Mouse (Mus musculus) hindbrain, embryonic 16.5 days (tissue): Measurements from ENCODE around the gene 1700003F12Rik. TPM values are rescaled to one million over a fixed set of nuclear protein-coding genes. Genes with fewer than 3 reads are reported as not detected.

Experiments
- ATAC-seq: fragments of 200-750 bp; cut with Nextera tagmentation; 2 replicates; pipeline ENCODE4 v1.8.0; 2017; ENCODE audit warnings: moderate TSS enrichment, moderate library complexity
- H3K27ac ChIP-seq: fragments of 300-500 bp; sonication (generic); 2 replicates; pipeline ENCODE4 v1.5.1; 2014; ENCODE audit warnings: low read depth, mild to moderate bottlenecking, control low read depth, low read length, moderate library complexity
- H3K27me3 ChIP-seq: fragments of 300-500 bp; sonication (generic); replicated peaks from 2 replicates; pipeline ENCODE4 v1.6.1; 2014; ENCODE audit warnings: low read length; ENCODE audit not compliant: control insufficient read depth, insufficient read depth
- H3K36me3 ChIP-seq: fragments of 300-500 bp; sonication (generic); 2 replicates; pipeline ENCODE4 v1.6.1; 2014; ENCODE audit warnings: mild to moderate bottlenecking, low read length, moderate library complexity, mixed read lengths; ENCODE audit not compliant: control insufficient read depth, insufficient read depth
- H3K4me1 ChIP-seq: fragments of 300-500 bp; sonication (generic); 2 replicates; pipeline ENCODE4 v1.6.1; 2014; ENCODE audit warnings: low read depth, low read length; ENCODE audit not compliant: control insufficient read depth, insufficient read depth
- H3K4me2 ChIP-seq: fragments of 300-500 bp; sonication (generic); 2 replicates; pipeline ENCODE4 v1.6.1; 2014; ENCODE audit warnings: mild to moderate bottlenecking, low read length, control low read depth, moderate library complexity
- H3K4me3 ChIP-seq: fragments of 300-500 bp; sonication (generic); 2 replicates; pipeline ENCODE4 v1.5.1; 2014; ENCODE audit warnings: mild to moderate bottlenecking, low read length, control low read depth, moderate library complexity
- H3K9ac ChIP-seq: fragments of 300-500 bp; sonication (generic); 2 replicates; pipeline ENCODE4 v1.6.1; 2014; ENCODE audit warnings: low read depth, mild to moderate bottlenecking, control low read depth, low read length, moderate library complexity
- H3K9me3 ChIP-seq: fragments of 300-500 bp; sonication (generic); 2 replicates; pipeline ENCODE4 v1.6.1; 2014; ENCODE audit warnings: mild to moderate bottlenecking, low read length, moderate library complexity; ENCODE audit not compliant: control insufficient read depth
- WGBS: fragments of 180-500 bp; shearing (Covaris S2); extraction: QIAGEN DNeasy Blood & Tissue Kit; methylation state at CpG from one replicate; pipeline ENCODE4 v1.1.7; 2014; 5-methylcytosine and 5-hydroxymethylcytosine counted together
- polyA plus RNA-seq: library from polyadenylated mRNA; unstranded; fragments of >200 nt; fragmentation: Nextera tagmentation; extraction: Ambion mirVana; gene quantifications from 2 replicates; pipeline ENCODE4 v1.2.1, GENCODE M21; 2015

The 1700003F12Rik gene
- polyA plus RNA-seq, 1 experiment from 2014 or later, result 2.5 TPM

DNA sequence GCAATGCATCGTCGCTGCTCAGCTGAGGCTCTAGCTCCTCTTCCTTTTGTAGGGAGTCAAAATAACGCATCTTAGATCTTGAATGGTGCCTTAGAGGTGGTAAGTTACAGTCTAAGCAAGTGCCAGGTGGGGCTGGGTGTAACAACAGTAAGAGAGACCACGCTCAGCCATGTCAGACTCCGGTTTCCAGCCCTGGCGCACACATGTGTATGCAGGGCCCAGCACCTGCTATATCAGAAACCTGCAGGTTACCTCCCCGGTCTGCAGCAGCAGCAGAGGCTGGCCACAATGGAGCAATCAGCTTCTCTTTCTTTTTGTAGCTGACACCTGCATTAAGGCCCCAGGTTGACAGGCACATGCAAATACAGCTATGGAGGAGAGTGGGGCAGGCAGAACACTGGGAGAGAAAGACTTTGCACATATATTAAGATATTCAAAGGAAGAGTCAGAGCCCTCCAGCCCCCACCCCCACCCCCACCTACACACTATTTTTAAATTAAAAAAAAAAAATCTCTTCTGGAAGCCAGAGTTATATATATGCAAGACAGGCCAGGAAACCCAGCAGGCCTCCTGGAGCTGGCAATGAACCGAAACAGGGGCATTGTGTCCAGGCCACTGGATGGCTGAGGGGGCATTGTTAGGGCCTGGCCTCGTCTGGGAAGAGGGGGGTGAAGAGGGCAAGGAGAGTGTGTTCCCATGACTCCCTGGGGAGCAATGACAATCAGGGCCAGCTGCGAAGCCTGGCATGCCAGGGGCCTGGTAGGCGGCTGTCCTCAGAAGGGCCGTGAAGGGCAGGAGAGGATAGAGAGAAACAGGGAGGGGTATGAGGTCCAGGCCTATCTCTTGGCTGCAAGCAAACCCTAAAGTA is 30.2 kb downstream of the 1700003F12Rik start:
- no peaks in the 10 kb centered on the region for H3K36me3 ChIP-seq
- H3K27me3 ChIP-seq, result no peaks in the 10 kb centered on the region
- H3K9ac ChIP-seq, result peak overlapping the region; percentile 13; the same call in 1 of the 2 replicates
- 0 out of 2 replicates have a peak overlapping the region, but pooled peaks have one; percentile 34 for H3K27ac ChIP-seq
- H3K4me1 ChIP-seq, result peaks cover 8% of the 10 kb centered on the region
- no peak overlapping the region for H3K4me3 ChIP-seq
- no peaks in the 10 kb centered on the region for H3K9me3 ChIP-seq
- ATAC-seq, result 0 out of 2 replicates have a peak, but pooled peaks have one; percentile 21
- WGBS, result 20% methylated on average over 12 of the region's 12 CpGs
- no peak overlapping the region for H3K4me2 ChIP-seq

DNA sequence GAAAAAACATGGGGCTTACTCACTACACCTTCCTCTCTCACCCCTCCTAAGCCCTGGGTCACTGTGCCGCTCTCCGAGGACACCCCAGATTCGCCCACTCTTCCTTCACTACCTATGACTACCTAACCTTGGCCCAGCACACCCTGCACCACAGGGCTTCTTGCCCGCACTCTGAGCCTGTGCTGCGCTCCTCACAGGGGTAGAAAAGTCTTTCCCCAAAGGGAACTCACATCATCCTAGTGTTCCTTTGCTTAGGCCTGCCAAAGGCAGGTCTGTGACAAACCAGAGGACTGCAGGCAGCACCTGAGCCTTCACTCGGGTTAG is 30.8 kb downstream of the 1700003F12Rik start:
- ATAC-seq, result 0 out of 2 replicates have a peak, but pooled peaks have one; percentile 20
- no peak overlapping the region for H3K27ac ChIP-seq

GRCm38 (mm10) chr2:154580586-154580985 is 33.7 kb downstream of the 1700003F12Rik start:
- Histone ChIP-seq H3K27me3 (no peaks in the 10 kb centered on the region), H3K4me1 (peaks cover 22% of the 10 kb centered on the region), H3K4me2 (no peak overlapping the region), H3K36me3 (no peaks in the 10 kb centered on the region), H3K9ac (no peak overlapping the region), H3K9me3 (no peaks in the 10 kb centered on the region), H3K4me3 (no peak overlapping the region), H3K27ac (no peak overlapping the region)
- no peak for ATAC-seq
- 76% methylated on average over 8 of the region's 8 CpGs for WGBS

More for the DNA sequence above, 30.8 kb downstream of the 1700003F12Rik start:
- Histone ChIP-seq H3K9ac (no peak overlapping the region; the same call in 1 of the 2 replicates), H3K4me1 (peaks cover 8% of the 10 kb centered on the region), H3K36me3 (no peaks in the 10 kb centered on the region), H3K4me2 (no peak overlapping the region), H3K9me3 (no peaks in the 10 kb centered on the region), H3K27me3 (no peaks in the 10 kb centered on the region), H3K4me3 (no peak overlapping the region)
- WGBS, result 49% methylated on average over 6 of the region's 6 CpGs

GRCm38 (mm10) chr2:154581421-154581820 is 34.5 kb downstream of the 1700003F12Rik start:
- Histone ChIP-seq H3K4me1 (peaks cover 25% of the 10 kb centered on the region), H3K4me3 (no peak overlapping the region), H3K9me3 (no peaks in the 10 kb centered on the region), H3K36me3 (no peaks in the 10 kb centered on the region), H3K27me3 (no peaks in the 10 kb centered on the region), H3K9ac (no peak overlapping the region), H3K4me2 (no peak overlapping the region), H3K27ac (no peak overlapping the region)
- 94% methylated on average over 1 of the region's 1 CpGs for WGBS
- ATAC-seq, result no peak

DNA sequence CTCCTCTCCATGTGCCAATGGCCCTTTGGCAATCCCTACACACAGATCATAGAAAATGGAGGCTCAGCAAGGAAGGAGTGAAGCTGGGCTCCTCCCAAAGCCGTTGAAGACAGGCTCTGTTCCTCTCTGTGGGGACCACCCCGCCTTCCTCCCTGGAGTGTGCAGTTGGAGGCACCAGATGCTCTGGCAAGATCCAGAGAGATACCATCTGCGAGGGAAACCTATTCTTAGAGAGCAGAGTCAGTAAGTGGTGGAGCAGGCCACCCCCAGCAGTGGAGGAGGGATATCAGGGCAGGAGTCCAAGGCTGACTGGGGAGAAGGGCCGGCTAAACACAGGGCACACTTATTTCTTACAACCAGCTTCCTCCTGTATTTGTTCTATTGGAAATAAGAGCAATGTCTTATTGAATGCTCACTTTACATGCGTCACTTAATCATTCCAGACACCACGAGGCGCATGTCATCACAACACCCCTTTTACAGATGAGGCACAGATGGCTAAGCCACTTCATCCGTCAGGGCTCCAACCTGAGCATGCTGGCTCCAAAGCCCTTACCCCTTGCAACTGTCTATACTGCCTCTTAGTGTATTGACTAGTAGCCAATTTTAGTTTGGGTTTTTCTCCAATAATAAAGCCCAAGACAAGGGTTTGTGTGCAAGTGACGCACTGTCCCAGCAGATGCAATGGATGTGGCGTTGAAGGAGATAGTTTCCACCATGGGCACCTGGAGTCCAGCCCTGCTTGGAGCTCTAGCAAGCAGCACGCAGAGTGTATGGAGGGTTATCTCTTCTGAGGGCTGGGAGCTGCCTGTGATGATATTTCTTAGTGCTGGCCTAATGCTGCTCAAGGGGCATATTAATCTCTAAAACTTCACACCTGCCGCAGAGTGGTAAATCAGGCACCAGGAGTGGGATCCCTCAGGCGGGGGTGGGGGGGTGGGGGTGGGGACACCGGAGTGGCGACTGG is 37.3 kb downstream of the 1700003F12Rik start:
- Histone ChIP-seq H3K9me3 (no peaks in the 10 kb centered on the region), H3K4me2 (peak overlapping the region; percentile 6; the same call in 1 of the 2 replicates), H3K4me3 (no peak overlapping the region), H3K27ac (peak overlapping the region; percentile 52), H3K9ac (no peak overlapping the region), H3K4me1 (peaks cover 17% of the 10 kb centered on the region), H3K36me3 (no peaks in the 10 kb centered on the region), H3K27me3 (no peaks in the 10 kb centered on the region)
- 39% methylated on average over 15 of the region's 15 CpGs for WGBS
- ATAC-seq, result peak; percentile 90

DNA sequence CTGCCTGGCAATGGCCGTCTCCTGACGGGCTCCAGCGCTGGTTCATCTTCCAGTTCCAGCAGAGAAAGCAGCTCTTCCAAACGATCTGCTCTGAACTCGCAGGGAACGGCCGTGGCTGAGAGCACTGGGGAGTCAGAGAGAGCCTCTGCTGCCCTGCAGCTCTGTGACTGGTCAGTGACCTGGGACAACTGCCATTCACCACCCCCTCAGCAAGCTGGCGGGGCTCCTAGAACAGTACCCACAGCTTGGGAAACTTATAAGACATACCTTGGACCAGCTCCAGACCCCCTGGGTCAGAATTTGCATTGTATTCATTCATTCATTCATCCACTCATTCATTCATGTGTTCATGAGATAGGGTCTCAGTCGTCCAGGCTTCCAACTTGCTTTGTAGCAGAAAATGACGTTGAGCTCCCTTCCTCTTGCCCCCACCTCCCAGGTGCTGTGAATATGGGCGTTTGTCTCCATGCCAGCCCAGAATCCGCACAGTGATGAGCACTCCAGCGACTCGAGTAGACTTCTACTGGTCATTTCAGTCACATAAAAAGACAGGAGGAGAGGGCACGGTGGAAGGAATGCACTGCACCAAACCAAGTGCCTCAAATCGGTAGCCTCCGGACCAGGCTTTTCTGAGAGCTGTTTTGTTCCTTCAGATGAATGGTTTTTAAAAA is 38.2 kb downstream of the 1700003F12Rik start:
- no peaks in the 10 kb centered on the region for H3K9me3 ChIP-seq
- peak overlapping the region; percentile 52; the same call in 1 of the 2 replicates for H3K27ac ChIP-seq
- H3K4me3 ChIP-seq, result no peak overlapping the region
- peaks cover 17% of the 10 kb centered on the region for H3K4me1 ChIP-seq
- H3K9ac ChIP-seq, result no peak overlapping the region
- H3K4me2 ChIP-seq, result peak overlapping the region; percentile 6; the same call in 1 of the 2 replicates
- 40% methylated on average over 17 of the region's 17 CpGs for WGBS
- ATAC-seq, result peak; percentile 44; the same call in 1 of the 2 replicates
- no peaks in the 10 kb centered on the region for H3K36me3 ChIP-seq
- no peaks in the 10 kb centered on the region for H3K27me3 ChIP-seq

DNA sequence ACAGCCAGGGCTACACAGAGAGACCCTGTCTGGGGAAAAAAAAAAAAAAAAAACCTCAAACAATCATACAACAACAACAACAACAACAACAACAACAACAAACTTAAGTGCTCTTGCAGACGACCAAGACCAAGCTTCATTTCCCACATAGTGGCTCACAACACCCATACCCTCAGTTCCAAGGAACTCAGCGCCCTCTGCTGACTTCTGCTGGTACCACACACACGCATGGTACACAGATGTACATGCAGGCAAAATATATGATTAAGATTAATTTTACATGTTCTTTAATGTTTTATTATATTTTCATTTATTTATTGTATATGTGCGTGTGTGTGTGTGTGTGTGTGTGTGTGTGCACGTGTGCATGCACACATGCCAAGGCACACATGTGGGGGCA is 39.5 kb downstream of the 1700003F12Rik start:
- ATAC-seq, result no peak
- H3K36me3 ChIP-seq, result no peaks in the 10 kb centered on the region
- no peaks in the 10 kb centered on the region for H3K27me3 ChIP-seq
- H3K4me2 ChIP-seq, result no peak overlapping the region
- H3K27ac ChIP-seq, result no peak overlapping the region
- peaks cover 17% of the 10 kb centered on the region for H3K4me1 ChIP-seq
- no peaks in the 10 kb centered on the region for H3K9me3 ChIP-seq
- no peak overlapping the region for H3K4me3 ChIP-seq
- WGBS, result 74% methylated on average over 5 of the region's 5 CpGs
- H3K9ac ChIP-seq, result no peak overlapping the region

DNA sequence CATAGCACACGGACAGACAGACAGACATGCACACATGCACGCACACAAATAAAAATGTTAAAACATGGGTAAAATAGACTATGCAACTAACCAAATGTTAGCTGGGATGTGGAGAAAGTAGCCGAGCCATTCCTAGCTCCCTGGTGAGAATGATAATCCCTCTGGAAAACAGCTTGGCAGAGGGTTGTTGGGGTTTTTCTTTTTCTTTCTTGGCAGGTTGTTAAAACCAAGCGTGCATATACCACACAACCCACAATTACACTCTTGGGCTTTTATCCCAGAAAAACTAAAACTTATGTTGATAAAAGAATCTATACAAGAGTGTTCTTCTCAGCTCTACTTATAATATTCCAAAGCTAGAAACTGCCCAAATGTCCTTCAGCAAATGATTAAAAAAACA is 42.2 kb downstream of the 1700003F12Rik start:
- no peaks in the 10 kb centered on the region for H3K9me3 ChIP-seq
- WGBS, result 73% methylated on average over 4 of the region's 4 CpGs
- no peak overlapping the region for H3K4me2 ChIP-seq
- no peak for ATAC-seq
- no peak overlapping the region for H3K27ac ChIP-seq
- no peaks in the 10 kb centered on the region for H3K27me3 ChIP-seq
- H3K9ac ChIP-seq, result no peak overlapping the region
- peaks cover 14% of the 10 kb centered on the region for H3K4me1 ChIP-seq
- no peak overlapping the region for H3K4me3 ChIP-seq
- H3K36me3 ChIP-seq, result no peaks in the 10 kb centered on the region
